Mouse (Mus musculus): ENCODE data around the gene Clec16a.

Clec16a gene

GRCm38 (mm10) chr16:10675612-10676011, 130.5 kb downstream of the Clec16a start:
- DNase-seq (ENCODE audit: low read depth, low spot score) = no peak

DNA sequence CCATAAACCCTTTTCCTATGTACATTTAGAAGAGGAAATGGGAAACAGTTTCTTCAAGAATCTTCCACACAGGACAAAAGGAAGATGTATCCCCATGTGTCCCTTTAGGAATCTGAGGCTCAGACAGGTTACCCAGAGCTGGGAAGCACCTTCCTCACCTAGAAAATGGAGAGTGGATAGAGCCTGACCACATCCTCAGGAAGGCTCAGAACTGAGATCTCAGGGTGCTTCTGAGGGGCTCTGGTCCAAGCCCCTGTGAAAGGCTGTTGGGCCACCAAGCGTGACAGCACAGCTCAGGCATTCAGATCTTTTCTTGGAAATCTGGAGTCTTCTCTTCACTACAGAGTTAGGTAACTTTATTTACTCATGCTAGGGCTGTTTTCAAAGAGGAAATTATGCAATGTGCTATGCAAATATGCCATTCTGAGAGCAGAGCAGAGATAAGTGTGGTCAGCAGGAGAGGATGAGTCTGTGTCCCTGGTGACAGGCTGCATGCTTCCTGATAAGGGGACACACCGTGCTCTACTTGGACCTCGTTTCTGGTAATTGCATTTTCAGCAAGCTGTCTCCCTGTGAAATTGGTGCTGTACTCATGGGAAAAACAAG, 131.4 kb downstream of the Clec16a start:
- DNase-seq (ENCODE audit: low read depth, low spot score) = no peak

DNA sequence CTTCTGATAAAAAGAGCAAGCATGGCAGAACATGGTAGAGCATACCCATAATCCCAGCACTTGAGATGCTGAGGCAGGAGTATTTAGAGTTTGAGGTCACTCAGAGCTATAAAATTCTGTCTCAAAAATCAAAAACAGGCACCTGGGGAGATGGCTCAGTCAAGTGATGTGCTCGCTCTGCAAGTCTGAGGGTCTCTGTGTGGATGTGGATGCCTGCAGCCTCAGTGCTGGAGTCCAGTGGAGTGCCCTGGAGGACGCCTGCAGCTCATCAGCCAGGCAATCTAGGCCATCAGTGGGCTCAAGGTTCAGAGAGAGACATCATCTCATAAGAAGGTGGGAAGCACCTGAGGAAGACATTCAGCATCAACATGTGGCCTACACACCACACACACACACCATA, 137.4 kb downstream of the Clec16a start:
- no peak for DNase-seq (ENCODE audit: low read depth, low spot score)

- DNase-seq (ENCODE audit: low read depth, low spot score) = no peak
Measured at GRCm38 (mm10) chr16:10683193-10684000, 138.3 kb downstream of the Clec16a start.

- no peak for DNase-seq (ENCODE audit: low read depth, low spot score)
Measured at GRCm38 (mm10) chr16:10689748-10690318, 144.7 kb downstream of the Clec16a start.

- DNase-seq (ENCODE audit: low read depth, low spot score) = no peak
Measured at GRCm38 (mm10) chr16:10690442-10690841, 145.3 kb downstream of the Clec16a start.

GRCm38 (mm10) chr16:10691705-10692104, 146.6 kb downstream of the Clec16a start:
- DNase-seq (ENCODE audit: low read depth, low spot score) = no peak

GRCm38 (mm10) chr16:10692848-10693247, 147.7 kb downstream of the Clec16a start:
- DNase-seq (ENCODE audit: low read depth, low spot score) = no peak

GRCm38 (mm10) chr16:10693424-10693823, 148.3 kb downstream of the Clec16a start:
- DNase-seq (ENCODE audit: low read depth, low spot score) = no peak

GRCm38 (mm10) chr16:10694414-10694851, 149.3 kb downstream of the Clec16a start:
- DNase-seq (ENCODE audit: low read depth, low spot score) = no peak

DNA sequence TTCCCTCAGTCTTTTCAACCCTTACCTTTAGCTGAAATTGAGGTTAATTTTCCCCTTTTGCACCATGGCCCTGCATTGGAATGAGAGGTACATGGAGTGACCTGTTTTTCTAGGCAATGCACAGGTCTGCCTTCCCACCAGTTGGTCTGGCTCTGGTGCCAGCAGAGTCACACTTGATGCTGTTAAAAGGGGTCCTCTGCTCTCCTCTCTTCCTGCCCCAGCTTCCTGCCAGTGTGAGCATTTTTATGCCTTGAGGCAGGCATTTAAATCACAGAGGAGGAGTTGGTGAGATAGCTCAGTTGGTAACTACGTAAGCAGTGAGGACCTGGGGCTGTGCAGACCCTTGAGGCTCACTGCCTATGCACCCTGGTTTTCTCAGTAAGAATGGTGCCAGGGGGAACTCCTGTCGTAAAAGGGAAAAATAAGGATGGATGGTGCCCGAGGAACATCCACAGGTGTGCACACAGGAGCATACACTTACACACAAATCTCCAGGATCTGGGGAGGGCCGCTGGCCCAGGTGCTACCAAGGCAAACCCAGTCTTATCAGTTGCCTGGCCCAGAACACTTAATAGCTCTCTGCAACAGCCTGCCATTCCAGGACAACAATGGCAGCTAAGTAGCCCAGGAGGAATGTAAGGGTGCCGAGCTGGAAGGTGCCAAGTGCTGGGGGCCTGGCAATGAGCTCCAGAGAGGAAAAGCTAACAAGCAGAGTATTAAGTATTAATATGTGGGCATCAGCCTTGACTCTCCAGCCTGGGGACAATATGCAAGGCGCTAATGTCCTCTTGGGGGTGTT, 152.9 kb downstream of the Clec16a start:
- no peak for DNase-seq (ENCODE audit: low read depth, low spot score)

GRCm38 (mm10) chr16:10699316-10699715, 154.2 kb downstream of the Clec16a start:
- no peak for DNase-seq (ENCODE audit: low read depth, low spot score)

- DNase-seq (ENCODE audit: low read depth, low spot score) = no peak
Measured at GRCm38 (mm10) chr16:10700160-10700559, 155.0 kb downstream of the Clec16a start.

DNA sequence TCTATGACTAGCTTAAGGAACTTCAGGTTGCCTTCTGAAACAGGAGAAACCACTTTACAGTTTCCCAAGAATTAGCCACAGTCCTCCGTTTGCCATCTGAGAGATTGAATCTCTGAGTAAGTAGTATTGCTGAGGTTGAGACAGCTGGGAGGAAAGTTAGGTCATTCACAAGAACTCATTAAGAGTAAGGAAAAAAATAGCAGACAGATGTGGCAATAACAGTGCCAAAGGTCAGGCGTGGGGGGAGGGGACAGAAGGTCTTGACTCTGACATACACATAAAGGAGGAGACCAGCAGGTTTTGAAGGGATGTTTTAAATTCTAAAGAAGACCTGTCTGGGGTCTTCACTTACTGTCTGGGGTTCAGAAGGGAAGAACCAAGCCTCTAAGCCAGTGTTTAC, 157.3 kb downstream of the Clec16a start:
- no peak for DNase-seq (ENCODE audit: low read depth, low spot score)

DNA sequence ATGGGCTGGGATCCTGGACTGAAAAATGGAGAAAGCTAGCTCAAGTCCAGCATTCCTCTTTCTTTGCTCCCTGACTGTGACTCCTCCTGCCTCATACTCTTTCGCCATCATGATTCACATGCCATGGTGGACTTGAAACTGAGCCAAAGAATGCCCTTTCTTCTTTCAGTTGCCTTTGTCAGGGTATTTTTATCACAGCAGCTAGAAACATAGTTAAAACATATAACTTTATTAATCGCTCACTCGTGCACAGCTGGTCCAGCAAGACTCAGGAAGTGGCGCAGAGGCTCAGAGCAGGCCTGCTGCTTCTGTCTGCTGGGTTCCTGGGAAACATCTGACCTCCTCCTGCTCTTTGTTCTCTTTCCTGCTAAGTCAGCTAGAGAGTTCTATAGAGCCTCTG, 158.8 kb downstream of the Clec16a start:
- no peak for DNase-seq (ENCODE audit: low read depth, low spot score)

DNA sequence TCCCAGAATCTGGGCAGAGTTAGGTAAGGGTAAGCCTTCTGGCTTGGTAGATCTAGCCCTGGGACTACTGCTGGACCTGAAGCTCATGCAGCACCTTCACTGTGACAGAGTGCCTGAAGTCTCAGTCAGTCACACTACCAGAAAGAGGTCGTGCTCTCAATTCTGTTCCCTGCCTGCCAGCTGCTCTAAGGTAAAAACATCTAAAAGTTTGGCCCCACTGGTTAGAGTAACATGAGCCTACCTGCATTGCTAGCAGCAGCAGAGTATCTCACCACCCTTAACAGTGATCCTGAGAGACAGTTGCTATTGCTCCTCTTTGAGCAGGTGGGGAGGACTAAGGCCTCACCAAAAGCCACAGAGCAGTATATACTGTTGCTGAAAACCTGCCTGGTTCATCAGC, 160.3 kb downstream of the Clec16a start:
- DNase-seq (ENCODE audit: low read depth, low spot score) = no peak

DNA sequence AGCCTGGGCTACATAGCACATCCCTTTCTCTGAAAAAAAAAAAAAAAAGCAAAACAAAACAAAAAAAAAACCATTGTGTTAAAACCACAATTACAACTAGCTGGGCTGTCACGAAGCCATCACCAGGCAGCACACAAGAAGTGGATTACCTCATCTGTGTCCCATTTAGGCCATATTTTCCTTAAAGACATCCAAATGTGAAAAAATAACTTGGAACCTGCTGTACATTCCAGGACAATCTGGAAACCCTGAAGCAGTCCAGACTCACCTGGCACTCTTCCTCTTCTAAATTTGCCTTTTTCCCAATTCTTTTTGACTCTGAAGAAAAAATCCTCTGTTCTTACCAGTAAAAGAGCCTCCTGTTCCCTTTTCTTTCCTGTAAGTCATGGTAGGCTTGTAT, 166.4 kb downstream of the Clec16a start:
- no peak for DNase-seq (ENCODE audit: low read depth, low spot score)

GRCm38 (mm10) chr16:10713041-10713440, 167.9 kb downstream of the Clec16a start:
- DNase-seq (ENCODE audit: low read depth, low spot score) = no peak

DNA sequence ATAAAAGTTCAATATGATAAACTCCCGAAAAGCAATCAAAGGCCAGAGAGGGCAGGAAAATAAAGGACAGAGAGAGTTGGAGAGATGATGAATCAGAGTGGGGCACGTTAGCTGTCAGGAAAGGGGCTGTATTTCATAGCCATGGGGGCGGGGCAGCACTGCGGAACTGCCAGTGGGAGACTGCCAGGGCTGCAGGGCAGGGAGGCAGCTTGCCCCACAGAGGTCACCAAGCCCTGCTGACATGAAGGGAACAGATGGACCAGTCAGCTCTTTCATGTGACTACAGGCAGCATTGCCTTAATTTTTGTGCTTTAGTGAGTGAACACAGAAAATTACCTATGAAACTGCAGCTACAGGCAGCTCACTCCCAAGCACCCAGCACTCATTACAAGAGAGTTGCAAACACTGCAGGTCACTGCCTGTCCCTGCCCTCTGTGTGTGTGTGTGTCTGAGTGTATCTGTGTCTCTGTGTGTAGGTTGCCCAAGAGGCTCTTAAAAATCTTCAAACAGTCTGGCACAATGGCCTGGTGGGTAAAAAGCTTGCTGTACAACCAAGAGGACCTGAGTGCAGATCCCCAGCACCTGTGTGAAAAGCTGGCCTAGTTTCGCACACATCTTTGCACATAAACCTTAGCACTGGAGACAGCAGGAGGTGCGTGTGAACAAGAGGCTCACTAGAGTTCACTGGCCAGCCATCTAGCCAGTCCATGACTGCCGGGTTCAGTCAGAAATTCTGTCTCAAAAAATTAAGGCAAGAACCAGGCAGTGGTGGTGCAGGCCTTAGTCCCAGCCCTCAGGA, 168.5 kb downstream of the Clec16a start:
- no peak for DNase-seq (ENCODE audit: low read depth, low spot score)

- no peak for DNase-seq (ENCODE audit: low read depth, low spot score)
Measured at GRCm38 (mm10) chr16:10715211-10715610, 170.1 kb downstream of the Clec16a start.

DNA sequence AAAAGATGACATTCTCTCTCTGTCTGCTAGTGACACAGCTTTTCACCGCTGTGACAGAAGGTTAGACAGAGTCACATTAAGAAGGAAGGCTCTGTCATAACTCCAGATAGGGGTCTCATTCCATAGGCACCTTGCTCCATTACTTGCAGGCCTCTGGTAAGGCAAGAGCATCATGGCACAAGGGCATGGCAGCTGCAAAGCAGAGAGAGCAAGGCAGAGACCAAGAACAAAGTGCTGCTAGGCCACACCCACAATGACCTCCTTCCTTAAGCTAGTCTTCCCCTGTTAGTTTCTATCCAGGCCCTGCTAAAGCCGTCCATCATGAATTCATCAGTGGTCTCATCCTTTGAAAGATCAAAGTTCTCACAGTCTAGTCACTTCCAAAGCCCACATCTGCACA, 170.5 kb downstream of the Clec16a start:
- no peak for DNase-seq (ENCODE audit: low read depth, low spot score)
